Mouse (Mus musculus) lung, embryonic 16.5 days (tissue): Measurements from ENCODE around the gene Txndc5. TPM values are rescaled to one million over a fixed set of nuclear protein-coding genes. Genes with fewer than 3 reads are reported as not detected.

Experiments used
- polyA plus RNA-seq: library from polyadenylated mRNA; unstranded; fragments of >200 nt; fragmentation: Nextera tagmentation; extraction: Ambion mirVana; gene quantifications from 2 replicates; pipeline ENCODE4 v1.2.1, GENCODE M21; 2015

The Txndc5 gene
- polyA plus RNA-seq, 1 experiment from 2014 or later, result 238 TPM

Other genes with a start within 250 kb of the Txndc5 start
- gene Bmp6, start 183.7 kb downstream of the Txndc5 start, polyA plus RNA-seq, result 1.3 and 1.6 TPM in 2 replicates
- 16.6 and 19.5 TPM in 2 replicates for gene Bloc1s5, start 106.3 kb upstream of the Txndc5 start, polyA plus RNA-seq
- gene Eef1e1, start 130.2 kb upstream of the Txndc5 start, polyA plus RNA-seq, result 35.3 and 37.7 TPM in 2 replicates